ENCODE assay signal across 8 mouse cellular contexts in genomic region chr10:29338355-29339056, GRCm38 (mm10). TPM values are rescaled to one million over a fixed set of nuclear protein-coding genes. Genes with fewer than 3 reads are reported as not detected.
A peak's percentile ranks its signal among the peaks of the same experiment; 100 is the strongest.
DNase-seq lines count a peak whose midpoint lies in the region; ATAC-seq and TF ChIP-seq lines count a peak whose summit lies in the region.

No protein-coding gene starts in this region.

- H3K27me3 ChIP-seq in C2C12 (ENCODE audit: control insufficient read depth, insufficient read depth, insufficient read length) (no peaks in the 10 kb centered on the region), G1E (ENCODE audit: insufficient read depth, low read length) (no peaks in the 10 kb centered on the region)
- no peaks in the 10 kb centered on the region for H3K27me3 ChIP-seq in liver, embryonic 14.5 days (ENCODE audit: control insufficient read depth, insufficient read depth, low read length)

- no peak overlapping the region for H3K9ac ChIP-seq in liver, embryonic 14.5 days (replicated peaks)

- TF ChIP-seq CTCF in C2C12 (IDR thresholded peaks at IDR 0.05; ENCODE audit: control insufficient read depth, insufficient read depth, insufficient read length) (no peak), G1E (IDR thresholded peaks at IDR 0.05; ENCODE audit: low read depth, low read length) (peak; percentile 62)
- TF ChIP-seq CTCF in liver, embryonic 14.5 days (IDR thresholded peaks at IDR 0.05; ENCODE audit: low read depth), result peak; percentile 71

- H3ac ChIP-seq in C2C12 (ENCODE audit: control insufficient read depth, insufficient read length, low read depth), result no peak overlapping the region

- no peaks in the 10 kb centered on the region for H3K79me2 ChIP-seq in C2C12 (ENCODE audit: control insufficient read depth, insufficient read depth)

- 45% methylated on average over 4 of the region's 4 CpGs for WGBS in liver, embryonic 14.5 days (ENCODE audit: insufficient replicate concordance)

- no peaks in the 10 kb centered on the region for H3K9me3 ChIP-seq in G1E (replicated peaks)
- H3K9me3 ChIP-seq in liver, embryonic 14.5 days (ENCODE audit: control insufficient read depth, low read length), result no peaks in the 10 kb centered on the region

- no peak for DNase-seq in G1E (ENCODE audit: low spot score)
- peak; percentile 31 for DNase-seq in cerebellum, adult 11 months
- DNase-seq in kidney, adult 9 months, result peak; percentile 76
- peak; percentile 34 to 50 (median 41) for DNase-seq in liver, embryonic 14.5 days (ENCODE audit: low read depth in 3 of 3, low spot score in 3 of 3)
- peak; percentile 51 for DNase-seq in retina, postnatal 7 days (ENCODE audit: low read depth, low spot score)
- peak; percentile 31 for DNase-seq in yolk sac, embryonic 10.5 days (ENCODE audit: low spot score)

- no peak overlapping the region for H3K4me2 ChIP-seq in liver, embryonic 14.5 days (ENCODE audit: low read depth)

- no peaks in the 10 kb centered on the region for H3K4me1 ChIP-seq in G1E (ENCODE audit: insufficient read depth, low read depth, low read length)
- no peaks in the 10 kb centered on the region for H3K4me1 ChIP-seq in liver, embryonic 14.5 days (replicated peaks; ENCODE audit: control insufficient read depth in 2 of 2, insufficient read depth in 2 of 2, low read length in 1 of 2)

- no peaks in the 10 kb centered on the region for H3K79me3 ChIP-seq in C2C12 (ENCODE audit: low read depth)

- peak; percentile 45 for ATAC-seq in G1E (ENCODE audit: extremely low read depth, insufficient number of reproducible peaks, low FRiP score, poor library complexity, severe bottlenecking)
- ATAC-seq in frontal cortex, adult (ENCODE audit: low TSS enrichment), result peak; percentile 67
- no peak for ATAC-seq in liver, embryonic 14.5 days (ENCODE audit: insufficient read depth)

- H3K4me3 ChIP-seq in C2C12 (ENCODE audit: insufficient read depth, poor library complexity, severe bottlenecking), result no peak overlapping the region
- H3K4me3 ChIP-seq in G1E (ENCODE audit: low read depth, low read length), result no peak overlapping the region
- H3K4me3 ChIP-seq in liver, embryonic 14.5 days (ENCODE audit: insufficient read depth in 1 of 2, low read depth in 2 of 2, low read length in 2 of 2), result no peak overlapping the region

- no peak overlapping the region for H3K27ac ChIP-seq in liver, embryonic 14.5 days

- H3K36me3 ChIP-seq in C2C12 (ENCODE audit: control insufficient read depth, insufficient read depth), result peaks cover 41% of the 10 kb centered on the region
- H3K36me3 ChIP-seq in G1E (replicated peaks), result peaks cover 52% of the 10 kb centered on the region
- H3K36me3 ChIP-seq in liver, embryonic 14.5 days (replicated peaks; ENCODE audit: control insufficient read depth, insufficient read depth, low read depth), result no peaks in the 10 kb centered on the region

- no peak for TF ChIP-seq EP300 in liver, embryonic 14.5 days (IDR thresholded peaks at IDR 0.05; ENCODE audit: low read depth)

TF ChIP-seq in C2C12, 6 proteins besides CTCF, POLR2A, EP300 and RAD21:
- TF ChIP-seq CEBPB (IDR thresholded peaks at IDR 0.05; ENCODE audit: low read depth) (no peak), USF1 (IDR thresholded peaks at IDR 0.05; ENCODE audit: low read depth) (peak; percentile 38)

RNA-seq across cellular contexts. Expression of gene Rnf146, which starts 23.7 kb away (rescaled TPM):
- polyA plus RNA-seq in C2C12 (2012; fragmentation: generic; extraction: Trizol) (15.9 TPM), G1E (2012) (6.8 and 7.0 TPM in 2 replicates)
- total RNA-seq in G1E (2014; fragmentation: Nextera tagmentation) (52.1 and 61.7 TPM in 2 replicates), G1E (2017) (55.2 and 63.8 TPM in 2 replicates)
- 9.7 and 16.1 TPM in 2 replicates for polyA plus RNA-seq in liver, embryonic 14.5 days (2012; rRNA removed)
- polyA plus RNA-seq in liver, embryonic 14.5 days (2014; fragmentation: Nextera tagmentation; extraction: Ambion mirVana), result 11.0 and 11.4 TPM in 2 replicates

RNA-seq across cellular contexts. Expression of gene Echdc1, which starts 25.5 kb away (rescaled TPM):
- polyA plus RNA-seq in C2C12 (2012; fragmentation: generic; extraction: Trizol) (6.8 TPM), G1E (2012) (2.5 and 3.7 TPM in 2 replicates)
- total RNA-seq in G1E (2014; fragmentation: Nextera tagmentation) (39.5 and 41.3 TPM in 2 replicates), G1E (2017) (68.0 and 73.6 TPM in 2 replicates)
- polyA plus RNA-seq in liver, embryonic 14.5 days (2012; rRNA removed), result 4.9 and 10.4 TPM in 2 replicates
- polyA plus RNA-seq in liver, embryonic 14.5 days (2014; fragmentation: Nextera tagmentation; extraction: Ambion mirVana), result 18.3 and 21.0 TPM in 2 replicates
